Mouse (Mus musculus): ENCODE results near the gene Arl10. TPM values are rescaled to one million over a fixed set of nuclear protein-coding genes. Genes with fewer than 3 reads are reported as not detected.
"Not testable (repeated sequence)": the region's sequence is repeated elsewhere in the genome, so short reads cannot be mapped to it uniquely, and the experiment has no call there.

Gene Arl10
- polyA plus RNA-seq, 1 experiment from 2014 or later: 26.5 TPM

DNA sequence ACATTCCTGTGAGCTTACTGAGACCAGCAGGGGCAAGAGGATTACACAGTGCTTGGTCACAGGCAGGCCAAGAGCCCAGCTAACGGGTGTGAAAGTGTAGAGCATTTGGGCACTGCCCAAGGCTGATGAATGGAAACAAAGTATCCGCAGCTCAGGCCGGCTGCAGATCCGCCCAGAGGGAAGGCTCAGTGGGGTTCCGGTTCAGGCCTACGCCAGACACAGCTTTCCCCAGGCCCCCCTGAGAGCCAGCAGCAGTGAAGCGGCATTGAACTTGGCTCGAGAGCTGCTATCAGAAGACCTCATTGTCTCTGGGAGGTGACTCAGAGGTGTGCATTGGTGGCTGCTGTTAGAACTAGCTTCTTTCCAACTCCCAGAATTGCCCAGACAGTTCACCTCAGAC lies 33.9 kb downstream of the Arl10 start:
- Histone ChIP-seq H3K36me3 (replicated peaks) (no peaks in the 10 kb centered on the region), H3K27ac (no peak overlapping the region), H3K9me3 (no peaks in the 10 kb centered on the region), H3K27me3 (ENCODE audit: poor library complexity, severe bottlenecking) (peaks cover 78% of the 10 kb centered on the region), H3K4me3 (no peak overlapping the region), H3K4me1 (peaks cover 38% of the 10 kb centered on the region)
- no peak for DNase-seq (ENCODE audit: extremely low spot score, low spot score)
- WGBS: 9% methylated on average over 8 of the region's 8 CpGs

DNA sequence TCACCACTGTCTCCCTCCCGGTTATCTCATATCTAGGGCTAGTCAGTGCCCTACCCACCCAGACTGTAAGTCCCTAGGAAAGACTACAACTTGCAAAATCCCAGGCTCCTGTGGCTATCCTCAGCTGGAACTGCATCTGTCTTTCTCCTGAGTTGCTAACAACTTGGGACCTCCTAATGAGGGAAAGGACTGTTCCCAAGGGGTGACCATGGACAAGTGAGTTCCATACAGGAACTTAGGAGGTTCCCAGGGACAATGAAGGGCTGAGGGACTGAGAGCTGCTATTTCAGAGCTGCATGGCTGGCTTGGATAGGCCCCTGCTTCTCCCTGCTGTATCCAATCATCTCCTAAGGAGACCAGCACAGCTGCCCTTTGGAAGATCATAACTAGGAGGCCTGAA lies 34.5 kb downstream of the Arl10 start:
- peaks cover 32% of the 10 kb centered on the region for H3K4me1 ChIP-seq
- no peak for DNase-seq (ENCODE audit: extremely low spot score, low spot score)
- no peaks in the 10 kb centered on the region for H3K36me3 ChIP-seq (replicated peaks)
- WGBS: 22% methylated on average over 1 of the region's 1 CpGs
- no peak overlapping the region for H3K4me3 ChIP-seq
- H3K27ac ChIP-seq: no peak overlapping the region
- H3K9me3 ChIP-seq: no peaks in the 10 kb centered on the region
- H3K27me3 ChIP-seq (ENCODE audit: poor library complexity, severe bottlenecking): peaks cover 72% of the 10 kb centered on the region

DNA sequence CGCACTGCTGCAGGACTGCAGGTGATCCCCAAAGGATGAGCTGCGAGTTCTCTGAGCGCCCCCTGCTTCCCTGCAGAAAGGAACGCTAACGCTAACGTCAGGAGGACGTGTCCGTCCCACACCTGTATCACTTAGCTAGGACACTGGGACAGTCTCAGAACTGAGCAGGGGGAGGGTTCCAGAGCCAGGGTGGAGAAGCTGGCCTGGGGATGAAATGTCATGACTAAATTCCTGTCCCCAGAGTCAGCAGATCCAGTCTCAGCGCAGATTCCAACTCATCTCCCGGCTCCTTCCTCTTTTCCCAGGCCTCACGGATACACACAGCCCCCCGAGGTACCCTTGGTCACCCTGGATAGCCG lies 35.8 kb downstream of the Arl10 start:
- H3K27ac ChIP-seq: peak overlapping the region; percentile 76
- no peaks in the 10 kb centered on the region for H3K36me3 ChIP-seq (replicated peaks)
- peaks cover 28% of the 10 kb centered on the region for H3K4me1 ChIP-seq
- H3K27me3 ChIP-seq (ENCODE audit: poor library complexity, severe bottlenecking): peaks cover 60% of the 10 kb centered on the region
- DNase-seq (ENCODE audit: extremely low spot score, low spot score): peak; percentile 26
- WGBS: 6% methylated on average over 13 of the region's 13 CpGs
- H3K4me3 ChIP-seq: peak overlapping the region; percentile 68
- no peaks in the 10 kb centered on the region for H3K9me3 ChIP-seq

DNA sequence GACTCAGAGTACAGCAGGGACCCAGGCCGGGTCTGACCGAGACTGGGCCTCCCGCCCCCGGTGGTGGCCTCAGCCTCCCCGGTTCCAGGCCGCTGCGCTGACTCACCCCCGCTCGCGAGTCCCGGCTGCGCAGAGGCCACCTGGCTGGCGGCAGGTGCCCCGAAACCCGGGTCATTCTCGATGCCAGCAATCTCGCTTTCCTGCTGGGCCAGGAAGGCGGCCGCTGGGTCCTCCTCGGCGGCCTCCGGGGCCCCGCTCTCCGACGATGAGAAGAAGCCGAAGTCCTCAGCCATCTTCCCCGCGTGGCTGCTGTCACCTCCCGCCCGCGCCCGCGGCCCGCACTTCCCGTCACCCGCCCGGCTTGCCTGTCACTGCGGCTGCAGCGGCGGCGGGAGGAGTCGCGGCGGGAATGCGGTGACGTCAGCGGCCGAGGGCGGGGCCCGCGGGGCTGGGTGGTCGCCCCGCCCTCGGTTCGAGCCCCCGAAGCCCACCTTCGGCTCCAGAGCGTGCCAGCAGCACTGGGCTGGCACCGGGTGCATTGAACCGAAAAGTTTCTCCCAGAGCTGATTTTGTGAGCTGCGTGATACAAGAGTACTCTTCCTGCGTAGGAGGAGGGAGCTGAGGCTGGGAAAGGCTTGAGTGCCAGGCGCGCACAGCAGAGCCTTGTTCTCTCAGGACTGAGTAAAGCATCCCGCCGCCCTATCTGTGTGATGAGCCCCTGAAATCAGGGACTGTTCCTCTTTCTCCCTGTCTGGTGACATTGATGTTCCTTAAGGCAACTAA lies 36.3 kb downstream of the Arl10 start, which contains the start of gene Cltb:
Cltb (minus strand) TSS at position 373 of the 783 bp plus-strand sequence.
- Histone ChIP-seq H3K27me3 (ENCODE audit: poor library complexity, severe bottlenecking) (peaks cover 54% of the 10 kb centered on the region), H3K27ac (peak within 1 kb of the TSS; percentile 76)
- WGBS: under 1% methylated on average over 66 of the region's 66 CpGs

DNA sequence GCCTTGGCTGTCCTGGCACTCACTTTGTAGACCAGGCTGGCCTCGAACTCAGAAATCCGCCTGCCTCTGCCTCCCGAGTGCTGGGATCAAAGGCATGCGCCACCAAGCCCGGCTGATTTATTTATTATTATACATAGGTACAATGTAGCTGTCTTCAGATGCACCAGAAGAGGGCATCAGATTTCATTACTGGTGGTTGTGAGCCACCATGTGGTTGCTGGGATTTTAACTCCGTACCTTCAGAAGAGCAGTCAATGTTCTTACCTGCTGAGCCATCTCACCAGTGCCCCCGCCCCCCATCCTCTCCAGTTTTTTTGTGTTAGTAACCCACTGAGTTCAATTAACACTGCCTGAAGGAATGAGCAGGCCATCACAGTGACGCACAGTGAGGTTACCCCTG lies 38.3 kb downstream of the Arl10 start:
- H3K4me3 ChIP-seq; H3K36me3 ChIP-seq (replicated peaks); H3K27ac ChIP-seq; DNase-seq (ENCODE audit: extremely low spot score, low spot score); H3K9me3 ChIP-seq: not testable (repeated sequence)
- 88% methylated on average over 8 of the region's 8 CpGs for WGBS
- Histone ChIP-seq H3K4me1 (peaks cover 28% of the 10 kb centered on the region), H3K27me3 (ENCODE audit: poor library complexity, severe bottlenecking) (peaks cover 36% of the 10 kb centered on the region)

More for the DNA sequence above, 36.3 kb downstream of the Arl10 start, which contains the start of gene Cltb:
- peak; percentile 76 for DNase-seq (ENCODE audit: extremely low spot score, low spot score)
- Histone ChIP-seq H3K4me1 (peaks cover 28% of the 10 kb centered on the region), H3K36me3 (replicated peaks) (no peaks in the 10 kb centered on the region), H3K4me3 (peak within 1 kb of the TSS; percentile 68), H3K9me3 (no peaks in the 10 kb centered on the region)

DNA sequence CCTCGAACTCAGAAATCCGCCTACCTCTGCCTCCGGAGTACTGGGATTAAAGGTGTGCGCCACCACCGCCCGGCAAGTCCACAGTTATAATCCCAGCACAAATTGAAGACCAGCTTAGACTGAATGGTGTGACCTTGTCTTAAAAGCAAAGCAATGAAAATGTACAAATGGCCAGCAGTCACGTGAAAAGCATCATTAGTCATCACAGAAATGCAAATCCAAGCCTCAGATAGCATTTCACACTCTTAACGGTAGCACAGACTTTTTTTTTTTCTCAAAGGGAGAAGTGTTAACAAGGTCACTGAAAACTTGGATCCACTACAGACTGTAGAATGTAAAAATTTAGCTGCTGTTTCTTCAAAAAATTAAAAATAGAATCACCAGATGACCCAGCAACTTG lies 41.5 kb downstream of the Arl10 start:
- Histone ChIP-seq H3K27me3 (ENCODE audit: poor library complexity, severe bottlenecking) (peaks cover 4% of the 10 kb centered on the region), H3K36me3 (replicated peaks) (no peaks in the 10 kb centered on the region), H3K4me1 (peaks cover 8% of the 10 kb centered on the region), H3K27ac (no peak overlapping the region), H3K9me3 (no peaks in the 10 kb centered on the region), H3K4me3 (no peak overlapping the region)
- WGBS: 86% methylated on average over 8 of the region's 8 CpGs
- no peak for DNase-seq (ENCODE audit: extremely low spot score, low spot score)

DNA sequence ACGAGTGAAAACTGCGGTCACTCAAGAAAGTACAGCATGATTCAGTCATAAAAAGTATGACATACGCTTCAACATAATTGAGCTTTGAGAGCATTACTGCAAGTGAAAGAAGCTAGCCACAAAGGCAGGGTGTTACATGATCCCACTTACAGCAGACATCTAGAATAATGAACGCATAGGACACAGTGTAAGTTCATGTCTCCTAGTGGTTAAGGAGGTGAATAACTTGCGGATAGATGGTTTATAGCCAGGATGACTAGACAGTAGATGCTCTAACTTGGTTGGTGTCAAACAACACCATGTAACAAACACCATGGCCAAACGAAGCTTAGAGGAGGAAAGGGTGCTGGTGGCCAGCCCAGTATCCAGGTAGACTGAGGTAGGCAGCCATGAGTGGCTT lies 42.2 kb downstream of the Arl10 start:
- H3K27ac ChIP-seq: no peak overlapping the region
- peaks cover 4% of the 10 kb centered on the region; the same call in 1 of the 2 replicates for H3K4me1 ChIP-seq
- H3K4me3 ChIP-seq: no peak overlapping the region
- H3K9me3 ChIP-seq: no peaks in the 10 kb centered on the region
- H3K27me3 ChIP-seq (ENCODE audit: poor library complexity, severe bottlenecking): peaks cover 2% of the 10 kb centered on the region; the same call in 1 of the 2 replicates
- WGBS: 74% methylated on average over 6 of the region's 6 CpGs
- DNase-seq (ENCODE audit: extremely low spot score, low spot score): no peak
- no peaks in the 10 kb centered on the region for H3K36me3 ChIP-seq (replicated peaks)

DNA sequence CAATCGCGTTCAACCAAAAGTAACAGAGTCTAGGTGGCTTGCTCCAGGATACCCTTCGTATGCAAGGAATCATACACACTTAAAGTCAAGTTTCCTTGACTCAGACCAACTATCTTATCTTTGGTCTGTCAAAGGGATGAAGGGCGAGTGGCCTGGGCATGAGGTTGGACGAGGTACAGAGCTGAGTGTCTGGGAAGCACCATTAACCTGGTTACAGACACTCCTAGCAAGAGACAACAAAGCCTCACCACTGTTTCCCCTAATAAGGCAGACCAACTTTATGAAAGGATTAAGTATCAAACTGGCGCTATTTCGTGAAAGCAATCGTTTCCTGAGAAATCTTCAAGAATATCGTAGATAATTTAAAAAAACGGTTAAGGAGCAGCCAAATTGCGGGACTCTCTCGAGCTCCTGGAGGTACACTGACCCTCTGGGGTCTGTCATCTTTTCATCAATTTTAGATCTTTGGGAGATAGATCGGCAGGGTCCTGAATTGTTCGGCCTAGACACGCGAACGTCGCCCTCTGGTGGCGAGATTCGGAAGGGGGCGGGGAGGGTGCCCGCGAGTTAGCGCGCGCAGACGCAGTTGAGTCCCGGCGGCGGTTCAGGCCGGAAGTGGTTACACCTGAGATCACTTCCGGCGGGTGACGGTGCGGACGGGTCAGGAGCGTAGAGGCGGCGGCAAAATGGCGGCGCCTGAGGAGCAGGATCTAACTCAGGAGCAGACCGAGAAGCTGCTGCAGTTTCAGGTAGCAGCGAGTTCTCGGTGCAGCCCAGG lies 46.5 kb downstream of the Arl10 start, which contains the start of gene Faf2:
Faf2 (plus strand) TSS at position 630 of the 778 bp plus-strand sequence.
- H3K4me3 ChIP-seq: peak within 1 kb of the TSS; percentile 97
- 11% methylated on average over 44 of the region's 44 CpGs for whole genome bisulfite sequencing
- peaks cover 20% of the 10 kb centered on the region for H3K36me3 ChIP-seq (replicated peaks)
- H3K27ac ChIP-seq: peak within 1 kb of the TSS; percentile 98
- peak; percentile 98 for DNase-seq (ENCODE audit: extremely low spot score, low spot score)
- peaks cover 27% of the 10 kb centered on the region for H3K4me1 ChIP-seq
- H3K27me3 ChIP-seq (ENCODE audit: poor library complexity, severe bottlenecking): no peaks in the 10 kb centered on the region
- H3K9me3 ChIP-seq: no peaks in the 10 kb centered on the region

DNA sequence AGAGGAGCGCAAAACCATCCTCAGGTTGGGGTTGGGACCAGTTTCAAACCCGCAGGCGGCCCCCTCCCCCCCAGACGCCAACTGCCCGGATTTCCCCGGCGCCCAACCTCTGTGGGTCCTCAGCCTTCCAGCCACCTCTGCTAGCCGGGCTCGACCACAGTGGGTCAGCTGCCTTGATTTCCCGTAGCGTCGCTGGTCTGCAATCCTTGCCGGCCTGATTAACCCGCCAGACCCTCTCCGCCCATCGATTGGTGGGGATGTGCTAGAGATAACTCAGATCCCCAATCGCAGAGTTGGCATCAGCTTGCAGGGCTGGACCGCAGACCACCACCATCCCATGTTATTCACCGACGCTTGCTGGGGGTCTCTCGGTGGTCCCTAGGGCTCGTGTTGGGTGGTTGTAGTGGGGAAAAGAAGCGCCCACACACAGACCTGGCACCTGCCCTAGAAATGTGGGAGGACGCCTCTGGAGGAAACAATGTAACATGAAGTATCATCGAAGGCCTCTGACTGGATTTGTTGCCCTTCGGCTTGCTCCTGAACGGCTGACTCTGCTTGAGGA lies 47.2 kb downstream of the Arl10 start:
- Histone ChIP-seq H3K27me3 (ENCODE audit: poor library complexity, severe bottlenecking) (no peaks in the 10 kb centered on the region), H3K4me3 (peak overlapping the region; percentile 97), H3K27ac (peak overlapping the region; percentile 98), H3K9me3 (no peaks in the 10 kb centered on the region), H3K4me1 (peaks cover 27% of the 10 kb centered on the region), H3K36me3 (replicated peaks) (peaks cover 26% of the 10 kb centered on the region)
- 2% methylated on average over 27 of the region's 27 CpGs for WGBS
- peak; percentile 48 for DNase-seq (ENCODE audit: extremely low spot score, low spot score)

DNA sequence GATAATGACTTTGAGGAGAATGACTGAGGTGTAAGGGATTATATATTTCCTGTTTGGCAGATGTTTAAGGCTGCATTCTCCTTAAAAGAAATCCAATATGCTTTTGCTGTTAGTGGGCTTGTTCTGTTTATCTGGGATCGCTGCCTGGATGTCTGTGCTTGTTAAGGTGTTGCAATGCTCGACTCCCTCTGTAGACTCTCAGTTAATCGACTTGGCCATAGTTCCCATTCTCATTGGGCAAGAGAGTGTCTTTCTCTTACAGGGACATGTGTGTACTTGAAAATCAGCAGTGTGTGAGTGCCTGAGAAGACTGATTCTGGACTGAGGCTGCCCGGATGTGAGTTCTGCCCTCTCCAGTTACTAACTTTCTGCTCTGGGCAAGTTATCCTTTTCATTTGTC lies 54.3 kb downstream of the Arl10 start:
- Histone ChIP-seq H3K36me3 (replicated peaks) (peaks cover 72% of the 10 kb centered on the region), H3K27ac (no peak overlapping the region), H3K4me1 (peaks cover 6% of the 10 kb centered on the region; the same call in 1 of the 2 replicates), H3K4me3 (no peak overlapping the region), H3K9me3 (no peaks in the 10 kb centered on the region), H3K27me3 (ENCODE audit: poor library complexity, severe bottlenecking) (no peaks in the 10 kb centered on the region)
- no peak for DNase-seq (ENCODE audit: extremely low spot score, low spot score)
- WGBS: 91% methylated on average over 4 of the region's 4 CpGs

Measured in forebrain, embryonic 10.5 days (tissue).